Mouse (Mus musculus) kidney, postnatal 0 days (tissue): ENCODE measurements around the gene Exog. TPM values are rescaled to one million over a fixed set of nuclear protein-coding genes. Genes with fewer than 3 reads are reported as not detected.
A peak's percentile ranks its signal among the peaks of the same experiment; 100 is the strongest.

ENCODE experiments used
- ATAC-seq: fragments of 200-750 bp; cut with Nextera tagmentation; replicated peaks from 2 replicates; pipeline ENCODE4 v1.8.0; 2017; ENCODE audit warnings: low read depth, moderate number of reproducible peaks, moderate TSS enrichment, moderate library complexity; ENCODE audit not compliant: low FRiP score
- DNase-seq: peaks from one replicate; pipeline ENCODE4 v3.0.0-alpha.2; 2016; ENCODE audit warnings: low spot score
- H3K27ac ChIP-seq: fragments of 300-500 bp; sonication (generic); 2 replicates; pipeline ENCODE4 v1.5.1; 2014; ENCODE audit warnings: mild to moderate bottlenecking
- H3K27me3 ChIP-seq: fragments of 300-500 bp; sonication (generic); 2 replicates; pipeline ENCODE4 v1.6.1; 2014; ENCODE audit warnings: low read length, mixed read lengths; ENCODE audit not compliant: insufficient read depth
- H3K36me3 ChIP-seq: fragments of 300-500 bp; sonication (generic); 2 replicates; pipeline ENCODE4 v1.6.1; 2014; ENCODE audit warnings: low read length, mixed read lengths; ENCODE audit not compliant: insufficient read depth
- H3K4me1 ChIP-seq: fragments of 300-500 bp; sonication (generic); replicated peaks from 2 replicates; pipeline ENCODE4 v1.6.1; 2014; ENCODE audit warnings: antibody characterized with exemption, low read length, mixed read lengths; ENCODE audit not compliant: insufficient read depth
- H3K4me2 ChIP-seq: fragments of 300-500 bp; sonication (generic); 2 replicates; pipeline ENCODE4 v1.6.1; 2014; ENCODE audit warnings: mild to moderate bottlenecking, low read length, moderate library complexity, mixed read lengths
- H3K4me3 ChIP-seq: fragments of 300-500 bp; sonication (generic); replicated peaks from 2 replicates; pipeline ENCODE4 v1.5.1; 2014; ENCODE audit warnings: low read depth, low read length
- H3K9ac ChIP-seq: fragments of 300-500 bp; sonication (generic); 2 replicates; pipeline ENCODE4 v1.6.1; 2014; ENCODE audit warnings: low read depth, low read length
- H3K9me3 ChIP-seq: fragments of 300-500 bp; sonication (generic); replicated peaks from 2 replicates; pipeline ENCODE4 v1.6.1; 2016; ENCODE audit warnings: low read length, inconsistent platforms, mixed read lengths
- CTCF ChIP-seq: IDR thresholded peaks from 2 replicates; pipeline ENCODE4 v1.5.1; 2016; ENCODE audit warnings: antibody characterized with exemption, low read depth, mild to moderate bottlenecking, moderate library complexity
- WGBS: fragments of 180-500 bp; shearing (Covaris S2); extraction: QIAGEN DNeasy Blood & Tissue Kit; methylation state at CpG from one replicate; pipeline ENCODE4 v1.1.7; 2014; 5-methylcytosine and 5-hydroxymethylcytosine counted together
- polyA plus RNA-seq: library from polyadenylated mRNA; unstranded; fragments of >200 nt; fragmentation: Nextera tagmentation; extraction: Ambion mirVana; gene quantifications from 2 replicates; pipeline ENCODE4 v1.2.1, GENCODE M21; 2015

The Exog gene
- polyA plus RNA-seq, 1 experiment from 2014 or later, result 11.2 TPM

GRCm38 (mm10) chr9:119438498-119439000, 6.2 kb upstream of the Exog start:
- no peak overlapping the region for H3K4me2 ChIP-seq
- H3K27ac ChIP-seq, result no peak overlapping the region
- ATAC-seq (no peak), DNase-seq (no peak)
- 90% methylated on average over 9 of the region's 9 CpGs for WGBS
- no peak overlapping the region for H3K9ac ChIP-seq
- peaks cover 19% of the 10 kb centered on the region for H3K36me3 ChIP-seq
- no peaks in the 10 kb centered on the region for H3K4me1 ChIP-seq
- H3K4me3 ChIP-seq, result no peak overlapping the region
- no peaks in the 10 kb centered on the region for H3K27me3 ChIP-seq
- no peaks in the 10 kb centered on the region for H3K9me3 ChIP-seq
- TF ChIP-seq CTCF, result no peak

GRCm38 (mm10) chr9:119445737-119446136, 994 bp downstream of the Exog start:
- Histone ChIP-seq H3K4me1 (no peaks in the 10 kb centered on the region), H3K9ac (peak overlapping the region; percentile 89), H3K4me2 (peak overlapping the region; percentile 92), H3K9me3 (no peaks in the 10 kb centered on the region), H3K27ac (no peak overlapping the region), H3K27me3 (no peaks in the 10 kb centered on the region), H3K36me3 (peaks cover 16% of the 10 kb centered on the region; the same call in 1 of the 2 replicates), H3K4me3 (peak overlapping the region; percentile 80)
- whole genome bisulfite sequencing, result 28% methylated on average over 6 of the region's 6 CpGs
- ATAC-seq (no peak), DNase-seq (no peak)
- no peak for TF ChIP-seq CTCF

- Histone ChIP-seq H3K36me3 (0 out of 2 replicates have a peak, but pooled peaks cover 20% of the 10 kb centered on the region), H3K9ac (no peak overlapping the region)
These were observed 11.2 kb downstream of the Exog start for GRCm38 (mm10) chr9:119455967-119456366.

DNA sequence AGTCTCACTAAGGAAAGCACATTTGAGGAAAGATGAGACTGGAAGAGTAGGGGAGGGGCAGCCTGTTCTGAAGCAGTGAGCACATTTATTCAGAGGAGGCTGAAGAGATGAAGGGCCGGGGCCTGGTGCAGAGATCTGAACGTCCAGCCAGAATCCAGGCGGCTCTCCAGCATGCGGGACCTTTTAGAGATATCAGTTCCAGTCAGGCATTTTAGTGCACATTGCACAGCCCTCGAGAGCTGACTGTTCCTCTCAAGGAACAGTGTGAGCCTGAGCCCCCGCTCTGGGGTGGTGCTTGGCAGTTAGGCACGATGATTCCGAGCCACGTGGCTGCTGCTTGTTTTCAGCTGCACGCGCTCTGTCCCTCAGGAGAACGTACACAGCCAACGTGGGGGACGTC, 12.4 kb downstream of the Exog start:
- Histone ChIP-seq H3K36me3 (0 out of 2 replicates have a peak, but pooled peaks cover 16% of the 10 kb centered on the region), H3K9me3 (no peaks in the 10 kb centered on the region), H3K27me3 (no peaks in the 10 kb centered on the region), H3K27ac (no peak overlapping the region), H3K4me1 (no peaks in the 10 kb centered on the region), H3K4me3 (no peak overlapping the region), H3K4me2 (no peak overlapping the region), H3K9ac (no peak overlapping the region)
- WGBS, result 85% methylated on average over 14 of the region's 14 CpGs
- DNase-seq (no peak), ATAC-seq (no peak)
- TF ChIP-seq CTCF, result no peak

More at GRCm38 (mm10) chr9:119455967-119456366, 11.2 kb downstream of the Exog start:
- WGBS, result 89% methylated on average over 14 of the region's 14 CpGs
- Histone ChIP-seq H3K4me1 (no peaks in the 10 kb centered on the region), H3K4me3 (no peak overlapping the region), H3K27ac (no peak overlapping the region), H3K4me2 (no peak overlapping the region), H3K9me3 (no peaks in the 10 kb centered on the region), H3K27me3 (no peaks in the 10 kb centered on the region)
- DNase-seq, result no peak
- no peak for TF ChIP-seq CTCF
- ATAC-seq, result no peak

GRCm38 (mm10) chr9:119460410-119460809, 15.7 kb downstream of the Exog start:
- Histone ChIP-seq H3K9ac (no peak overlapping the region), H3K4me3 (no peak overlapping the region), H3K9me3 (no peaks in the 10 kb centered on the region), H3K36me3 (peaks cover 23% of the 10 kb centered on the region), H3K4me1 (no peaks in the 10 kb centered on the region), H3K27ac (no peak overlapping the region), H3K4me2 (no peak overlapping the region), H3K27me3 (no peaks in the 10 kb centered on the region)
- 44% methylated on average over 8 of the region's 8 CpGs for WGBS
- peak; percentile 94 for TF ChIP-seq CTCF
- ATAC-seq (no peak), DNase-seq (peak; percentile 88)

- no peak overlapping the region for H3K27ac ChIP-seq
These were observed 20.3 kb downstream of the Exog start for GRCm38 (mm10) chr9:119465056-119465455.

DNA sequence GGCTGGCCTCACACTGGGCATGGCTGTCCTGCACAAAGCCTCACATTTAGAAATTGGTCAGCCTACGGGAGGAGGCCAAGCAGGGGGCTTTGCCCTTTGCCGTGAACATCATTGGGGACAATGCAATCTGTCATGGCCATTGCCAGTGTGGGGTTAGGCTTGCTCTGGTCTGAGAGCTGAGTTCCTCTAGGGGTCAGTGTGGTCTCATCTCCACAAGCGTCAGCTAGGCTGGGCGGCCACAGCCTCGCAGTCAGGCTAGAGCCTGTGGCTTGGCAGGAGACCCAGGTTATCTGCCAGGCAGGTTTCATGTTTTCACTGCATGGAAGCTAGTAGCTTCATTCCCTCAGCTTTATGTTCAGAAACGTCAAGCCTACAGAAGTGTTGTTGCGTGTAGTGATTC, 20.9 kb downstream of the Exog start:
- H3K27me3 ChIP-seq, result no peaks in the 10 kb centered on the region
- DNase-seq, result peak; percentile 66

More at GRCm38 (mm10) chr9:119465056-119465455, 20.3 kb downstream of the Exog start:
- H3K4me2 ChIP-seq, result no peak overlapping the region
- peaks cover 19% of the 10 kb centered on the region for H3K36me3 ChIP-seq
- H3K4me1 ChIP-seq, result no peaks in the 10 kb centered on the region
- H3K27me3 ChIP-seq, result no peaks in the 10 kb centered on the region
- no peaks in the 10 kb centered on the region for H3K9me3 ChIP-seq
- no peak overlapping the region for H3K9ac ChIP-seq
- TF ChIP-seq CTCF, result no peak
- ATAC-seq (no peak), DNase-seq (no peak)
- 92% methylated on average over 6 of the region's 6 CpGs for WGBS
- H3K4me3 ChIP-seq, result no peak overlapping the region

More for the DNA sequence above, 20.9 kb downstream of the Exog start:
- peaks cover 19% of the 10 kb centered on the region for H3K36me3 ChIP-seq
- H3K4me3 ChIP-seq, result no peak overlapping the region
- H3K4me2 ChIP-seq, result no peak overlapping the region
- no peaks in the 10 kb centered on the region for H3K9me3 ChIP-seq
- H3K4me1 ChIP-seq, result no peaks in the 10 kb centered on the region
- no peak overlapping the region for H3K27ac ChIP-seq
- WGBS, result 55% methylated on average over 7 of the region's 7 CpGs
- ATAC-seq, result peak; percentile 35; the same call in 1 of the 2 replicates
- H3K9ac ChIP-seq, result no peak overlapping the region
- peak; percentile 70 for TF ChIP-seq CTCF
